Mouse (Mus musculus): Measurements from ENCODE around the gene Coch.
"Not testable (repeated sequence)": the region's sequence is repeated elsewhere in the genome, so short reads cannot be mapped to it uniquely, and the experiment has no call there.

Gene Coch

GRCm38 (mm10) chr12:51641871-51642270 lies 48.7 kb downstream of the Coch start:
- no peak for DNase-seq (ENCODE audit: low spot score)

DNA sequence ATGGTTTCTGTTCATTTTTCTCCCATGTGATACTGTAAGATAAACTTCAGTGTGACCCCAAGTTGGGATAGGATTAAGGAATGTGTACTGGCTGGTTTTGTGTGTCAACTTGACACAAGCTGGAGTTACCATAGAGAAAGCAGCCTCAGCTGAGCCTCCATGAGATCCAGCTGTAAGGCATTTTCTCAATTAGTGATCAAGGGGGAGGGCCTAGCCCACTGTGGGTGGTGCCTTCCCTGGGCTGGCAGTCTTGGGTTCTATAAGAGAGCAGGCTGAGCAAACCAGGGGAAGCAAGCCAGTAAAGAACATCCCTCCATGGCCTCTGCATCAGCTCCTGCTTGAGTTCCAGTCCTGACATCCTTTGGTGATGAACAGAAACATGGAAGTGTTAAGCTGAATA lies 56.3 kb downstream of the Coch start:
- not testable (repeated sequence) for DNase-seq (ENCODE audit: low spot score)

All from layer of hippocampus, adult 9-10 months (tissue).